Mouse (Mus musculus) C2C12 (cell line): ENCODE measurements around the gene Ank3. TPM values are rescaled to one million over a fixed set of nuclear protein-coding genes. Genes with fewer than 3 reads are reported as not detected.

Source experiments
- H3K27me3 ChIP-seq: one replicate; pipeline ENCODE4 v1.6.1; 2011; ENCODE audit not compliant: control insufficient read depth, insufficient read depth, insufficient read length
- H3K36me3 ChIP-seq: one replicate; pipeline ENCODE4 v1.6.1; 2011; ENCODE audit not compliant: control insufficient read depth, insufficient read depth
- H3K4me3 ChIP-seq: one replicate; pipeline ENCODE4 v1.5.1; 2011; ENCODE audit warnings: mild to moderate bottlenecking, control low read depth; ENCODE audit not compliant: poor library complexity, insufficient read depth, severe bottlenecking
- H3K79me2 ChIP-seq: one replicate; pipeline ENCODE4 v1.6.1; 2011; ENCODE audit not compliant: control insufficient read depth, insufficient read depth
- H3K79me3 ChIP-seq: one replicate; pipeline ENCODE4 v1.6.1; 2011; ENCODE audit warnings: low read depth, control low read depth
- H3ac ChIP-seq: one replicate; pipeline ENCODE3; 2011; ENCODE audit warnings: low read depth; ENCODE audit not compliant: control insufficient read depth, insufficient read length
- CEBPB ChIP-seq: IDR thresholded peaks from one replicate; pipeline ENCODE4 v1.6.1; 2011; ENCODE audit warnings: low read depth, mild to moderate bottlenecking, control low read depth, moderate library complexity
- CTCF ChIP-seq: IDR thresholded peaks from one replicate; pipeline ENCODE4 v1.5.1; 2011; ENCODE audit not compliant: control insufficient read depth, insufficient read depth, insufficient read length
- FOSL1 ChIP-seq: IDR thresholded peaks from one replicate; pipeline ENCODE4 v1.8.0; 2011; ENCODE audit warnings: mild to moderate bottlenecking, low read length; ENCODE audit not compliant: poor library complexity, insufficient read depth, severe bottlenecking
- MAX ChIP-seq: IDR thresholded peaks from one replicate; pipeline ENCODE4 v1.6.1; 2011; ENCODE audit warnings: mild to moderate bottlenecking, control low read depth
- MYOD1 ChIP-seq: IDR thresholded peaks from one replicate; pipeline ENCODE4 v1.6.1; 2011; ENCODE audit warnings: low read depth; ENCODE audit not compliant: control insufficient read depth, insufficient read length
- MYOG ChIP-seq: IDR thresholded peaks from one replicate; pipeline ENCODE4 v1.6.1; 2011; ENCODE audit not compliant: control insufficient read depth, insufficient read length; ENCODE audit errors: extremely low read depth
- USF1 ChIP-seq: IDR thresholded peaks from one replicate; pipeline ENCODE4 v1.6.1; 2011; ENCODE audit warnings: low read depth, mild to moderate bottlenecking, control low read depth, moderate library complexity
- polyA plus RNA-seq: library from polyadenylated mRNA; unstranded; fragments of >200 nt; fragmentation: generic; extraction: Trizol; gene quantifications from one replicate; pipeline ENCODE4 v1.2.1, GENCODE M21; 2012; ENCODE audit warnings: missing spikeins

The Ank3 gene
- polyA plus RNA-seq, 1 experiment = 9.8 TPM

DNA sequence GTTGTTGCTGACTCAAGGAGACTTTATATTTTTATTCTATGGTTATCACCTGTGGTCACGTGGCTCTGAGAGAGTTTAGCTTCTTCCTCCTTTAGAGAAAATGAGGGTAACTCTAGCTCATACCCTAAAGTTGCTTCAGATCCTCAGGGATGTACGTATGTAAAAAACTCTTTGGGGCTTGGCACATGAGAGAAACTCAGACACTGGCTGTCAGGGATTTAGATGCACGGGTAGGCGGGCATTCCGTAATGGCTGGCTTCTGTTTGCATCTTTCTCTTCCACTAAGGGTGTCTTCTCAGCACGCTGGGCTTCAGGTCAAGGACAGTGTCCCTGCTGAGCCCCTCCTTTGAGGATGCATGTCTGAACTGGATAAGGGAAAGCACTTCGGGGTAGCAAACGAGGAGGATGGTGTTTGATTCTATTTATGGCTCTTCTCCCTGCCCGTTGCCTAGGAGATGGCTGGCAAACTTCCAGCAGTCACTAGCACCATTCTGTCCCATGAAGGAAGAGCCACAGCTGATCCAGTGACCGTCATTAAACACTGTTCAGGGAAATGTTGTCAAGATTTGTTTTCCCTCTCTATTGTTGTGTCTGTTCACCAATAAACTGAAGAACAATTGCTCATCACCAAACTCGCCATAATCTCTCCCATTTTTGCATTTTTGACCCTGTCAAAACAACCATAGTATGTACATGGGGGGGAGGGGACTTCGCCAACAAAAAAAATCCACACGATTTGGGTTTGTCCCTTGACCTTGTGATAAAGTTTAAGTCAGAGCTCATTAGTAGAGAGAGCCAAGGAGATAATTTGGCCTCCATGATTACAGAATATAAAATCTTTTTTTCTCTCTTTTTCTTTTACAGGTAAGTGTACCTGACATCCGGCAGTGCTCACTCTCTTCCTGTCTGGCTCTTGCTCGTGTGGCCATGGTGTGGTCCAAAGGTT is 195.9 kb downstream of the Ank3 start:
- Histone ChIP-seq H3K79me3 (no peaks in the 10 kb centered on the region), H3K27me3 (no peaks in the 10 kb centered on the region), H3ac (no peak overlapping the region), H3K4me3 (no peak overlapping the region), H3K36me3 (no peaks in the 10 kb centered on the region), H3K79me2 (no peaks in the 10 kb centered on the region)
- no peak for TF ChIP-seq MYOG
- TF ChIP-seq CTCF = no peak
- no peak for TF ChIP-seq FOSL1
- TF ChIP-seq MAX = no peak
- TF ChIP-seq CEBPB = no peak
- no peak for TF ChIP-seq MYOD1
- peak; percentile 21 for TF ChIP-seq USF1

DNA sequence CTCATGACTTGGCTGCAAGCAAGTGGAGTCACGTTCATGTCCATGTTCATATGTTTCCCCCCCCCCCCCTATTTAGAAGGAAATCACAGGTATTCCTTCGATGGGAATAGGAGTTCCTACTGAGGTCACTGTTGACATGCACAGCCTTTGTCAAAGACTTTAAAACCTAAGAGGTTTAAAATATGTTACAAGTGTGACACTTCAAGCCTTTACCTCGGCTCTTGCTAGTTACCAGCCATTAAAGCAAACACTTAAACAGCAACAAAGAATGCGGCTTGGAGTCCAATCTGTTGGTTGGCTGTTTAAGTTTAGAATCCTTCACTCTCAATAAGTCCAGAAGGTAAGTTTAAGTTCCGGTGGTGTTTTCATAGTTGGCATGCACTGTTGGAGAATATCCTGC is 196.9 kb downstream of the Ank3 start:
- H3K4me3 ChIP-seq = no peak overlapping the region
- H3ac ChIP-seq = no peak overlapping the region
- H3K27me3 ChIP-seq = no peaks in the 10 kb centered on the region
- H3K36me3 ChIP-seq = no peaks in the 10 kb centered on the region
- H3K79me2 ChIP-seq = no peaks in the 10 kb centered on the region
- H3K79me3 ChIP-seq = no peaks in the 10 kb centered on the region
- TF ChIP-seq FOSL1 (no peak), CTCF (no peak), MYOG (no peak), MAX (no peak), CEBPB (no peak), MYOD1 (no peak), USF1 (no peak)

DNA sequence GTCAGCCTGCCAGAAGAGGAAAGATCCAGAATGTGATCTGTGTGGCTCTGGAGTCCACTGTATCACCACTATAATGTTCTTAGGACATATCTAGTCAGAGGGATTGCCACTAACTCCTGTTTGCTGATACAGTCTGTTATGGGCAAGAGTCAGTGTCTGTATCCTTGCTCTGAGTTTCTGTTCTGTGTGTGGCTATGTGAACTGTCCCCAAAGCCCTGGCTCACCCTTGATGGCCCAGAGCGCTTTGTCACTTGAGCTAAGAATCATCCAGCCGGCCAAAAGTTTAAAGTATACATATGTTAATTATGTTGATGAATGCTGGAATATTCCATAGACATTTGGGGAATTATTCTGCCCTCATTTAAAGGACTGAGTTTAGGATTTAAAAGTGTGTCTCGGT is 202.9 kb downstream of the Ank3 start:
- H3K36me3 ChIP-seq = no peaks in the 10 kb centered on the region
- no peaks in the 10 kb centered on the region for H3K27me3 ChIP-seq
- no peaks in the 10 kb centered on the region for H3K79me3 ChIP-seq
- no peak overlapping the region for H3ac ChIP-seq
- H3K4me3 ChIP-seq = no peak overlapping the region
- no peaks in the 10 kb centered on the region for H3K79me2 ChIP-seq
- TF ChIP-seq USF1 (no peak), FOSL1 (no peak), CTCF (no peak), MYOG (no peak), CEBPB (no peak), MYOD1 (no peak), MAX (no peak)

DNA sequence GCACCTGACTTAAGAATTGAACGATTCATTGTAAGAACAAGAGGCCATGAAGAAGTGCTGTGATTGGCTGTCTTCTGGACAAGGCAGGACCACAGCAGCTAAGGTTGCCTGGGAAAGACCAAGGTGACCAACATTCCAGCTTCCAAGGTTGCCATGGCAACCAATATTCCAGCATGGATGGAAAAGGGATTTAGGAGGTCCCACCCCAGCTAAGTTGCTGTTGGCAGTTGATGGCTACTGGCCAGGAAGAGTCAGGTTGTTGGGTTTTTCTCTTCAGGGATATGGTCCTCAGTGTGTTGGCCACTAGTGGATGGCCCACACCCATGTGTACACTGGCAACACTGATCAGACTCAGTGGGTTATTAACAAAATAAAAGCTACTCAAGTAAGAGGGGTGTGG is 204.1 kb downstream of the Ank3 start:
- H3K27me3 ChIP-seq = no peaks in the 10 kb centered on the region

DNA sequence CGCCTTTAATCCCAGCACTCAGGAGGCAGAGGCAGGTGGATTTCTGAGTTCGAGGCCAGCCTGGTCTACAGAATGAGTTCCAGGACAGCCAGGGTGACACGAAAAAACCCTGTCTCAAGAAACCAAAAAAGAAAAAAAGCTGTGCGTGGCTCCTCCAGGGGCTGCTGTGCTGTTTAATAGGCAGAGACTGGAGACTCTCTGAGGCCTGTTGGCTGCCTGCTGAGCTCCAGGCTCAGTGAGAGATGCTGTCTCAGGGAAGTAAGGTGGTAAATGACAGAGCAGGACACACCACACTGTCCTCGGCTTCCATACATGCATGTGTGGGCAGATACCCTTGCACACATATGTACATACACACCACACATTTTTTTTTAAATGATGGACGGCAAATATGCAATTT is 206.0 kb downstream of the Ank3 start:
- Histone ChIP-seq H3ac (no peak overlapping the region), H3K79me3 (no peaks in the 10 kb centered on the region), H3K27me3 (no peaks in the 10 kb centered on the region), H3K4me3 (no peak overlapping the region), H3K79me2 (no peaks in the 10 kb centered on the region), H3K36me3 (no peaks in the 10 kb centered on the region)
- TF ChIP-seq MYOD1 (no peak), CTCF (no peak), MAX (no peak), MYOG (no peak), USF1 (no peak), FOSL1 (no peak), CEBPB (no peak)

More for the DNA sequence above, 204.1 kb downstream of the Ank3 start:
- H3K4me3 ChIP-seq = no peak overlapping the region
- H3ac ChIP-seq = no peak overlapping the region
- H3K79me3 ChIP-seq = no peaks in the 10 kb centered on the region
- no peaks in the 10 kb centered on the region for H3K36me3 ChIP-seq
- H3K79me2 ChIP-seq = no peaks in the 10 kb centered on the region
- no peak for TF ChIP-seq FOSL1
- no peak for TF ChIP-seq MAX

DNA sequence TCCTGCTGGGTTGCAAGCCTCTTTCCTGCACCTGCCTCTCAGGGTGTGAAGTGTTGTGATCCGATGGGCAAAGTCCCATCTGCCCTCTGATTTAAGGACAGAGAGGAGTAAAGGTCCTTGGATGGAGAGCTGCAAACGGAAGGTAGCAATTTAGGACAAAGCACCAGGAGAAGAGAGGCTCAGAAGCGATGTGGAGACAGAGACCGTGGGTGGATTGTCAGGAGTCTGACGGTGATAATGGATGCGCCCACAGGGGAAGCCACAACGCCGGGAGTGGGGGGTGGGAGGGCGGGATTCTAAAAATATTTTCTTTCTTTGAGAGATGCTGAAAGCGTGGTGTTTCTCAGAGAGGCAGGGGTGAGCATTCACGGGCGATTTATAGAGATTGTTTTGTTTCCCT is 206.6 kb downstream of the Ank3 start:
- Histone ChIP-seq H3K36me3 (no peaks in the 10 kb centered on the region), H3ac (no peak overlapping the region), H3K4me3 (no peak overlapping the region), H3K79me2 (no peaks in the 10 kb centered on the region), H3K79me3 (no peaks in the 10 kb centered on the region), H3K27me3 (no peaks in the 10 kb centered on the region)
- TF ChIP-seq MYOG (no peak), CTCF (no peak), MAX (no peak), FOSL1 (no peak), USF1 (no peak), CEBPB (no peak), MYOD1 (no peak)
